Mouse (Mus musculus) adrenal gland, postnatal 36 days (tissue): ENCODE results near the gene Abcg1. TPM values are rescaled to one million over a fixed set of nuclear protein-coding genes. Genes with fewer than 3 reads are reported as not detected.

Experiments
- DNase-seq, 2 experiments: peaks; one replicate each; pipeline ENCODE4 v3.0.0; 2021; ENCODE audit warnings: mixed read lengths in 1 of 2
- total RNA-seq, 2 experiments: library from RNA; stranded (reverse); gene quantifications; 2 replicates each; pipeline ENCODE4 v1.2.3; 2021

Gene Abcg1
- total RNA-seq, 2 experiments from 2014 or later: 10.0 to 12.7 TPM

GRCm38 (mm10) chr17:31079078-31079840, 21.8 kb downstream of the Abcg1 start:
- DNase-seq: peak; percentile 40 to 46

- no peak for DNase-seq
These were observed 25.0 kb downstream of the Abcg1 start for GRCm38 (mm10) chr17:31082296-31083078.

- no peak for DNase-seq
These were observed 28.0 kb downstream of the Abcg1 start for GRCm38 (mm10) chr17:31085519-31085918.

- DNase-seq: no peak
These were observed 28.7 kb downstream of the Abcg1 start for GRCm38 (mm10) chr17:31086196-31086595.

GRCm38 (mm10) chr17:31088711-31089110, 31.2 kb downstream of the Abcg1 start:
- peak in 1 of 2 experiments; percentile 20 for DNase-seq

- DNase-seq: no peak
These were observed 32.4 kb downstream of the Abcg1 start for GRCm38 (mm10) chr17:31089848-31090247.

GRCm38 (mm10) chr17:31091023-31091735, 33.7 kb downstream of the Abcg1 start:
- no peak for DNase-seq

GRCm38 (mm10) chr17:31094781-31095180, 37.3 kb downstream of the Abcg1 start:
- no peak for DNase-seq

- no peak for DNase-seq
These were observed 38.1 kb downstream of the Abcg1 start for GRCm38 (mm10) chr17:31095570-31095969.

GRCm38 (mm10) chr17:31096893-31097292, 39.4 kb downstream of the Abcg1 start:
- DNase-seq: no peak

- no peak for DNase-seq
These were observed 41.3 kb downstream of the Abcg1 start for GRCm38 (mm10) chr17:31098788-31099187.

GRCm38 (mm10) chr17:31103007-31103570, 45.6 kb downstream of the Abcg1 start:
- DNase-seq: peak; percentile 11 to 37

GRCm38 (mm10) chr17:31103823-31104222, 46.3 kb downstream of the Abcg1 start:
- peak in 1 of 2 experiments; percentile 35 for DNase-seq

GRCm38 (mm10) chr17:31108388-31108787, 50.9 kb downstream of the Abcg1 start:
- DNase-seq: no peak

GRCm38 (mm10) chr17:31113191-31113856, 55.8 kb downstream of the Abcg1 start:
- no peak for DNase-seq

GRCm38 (mm10) chr17:31116063-31116462, 58.6 kb downstream of the Abcg1 start:
- DNase-seq: no peak

GRCm38 (mm10) chr17:31117946-31118345, 60.5 kb downstream of the Abcg1 start:
- DNase-seq: no peak

- DNase-seq: peak; percentile 79 to 83
These were observed 62.0 kb downstream of the Abcg1 start for GRCm38 (mm10) chr17:31119429-31119828.

- DNase-seq: peak; percentile 24 to 56
These were observed 64.5 kb downstream of the Abcg1 start for GRCm38 (mm10) chr17:31121975-31122374.

GRCm38 (mm10) chr17:31125548-31126266, 68.2 kb downstream of the Abcg1 start:
- DNase-seq: no peak
